Mouse (Mus musculus) MEL (cell line): Measurements from ENCODE around the gene Rdh5. TPM values are rescaled to one million over a fixed set of nuclear protein-coding genes. Genes with fewer than 3 reads are reported as not detected.

Source experiments
- DNase-seq: peaks from one replicate; pipeline ENCODE4 v3.0.0; 2011; ENCODE audit warnings: low read depth, low spot score
- H3K27ac ChIP-seq: 2 replicates; pipeline ENCODE4 v1.5.1; 2012; ENCODE audit warnings: low read depth, mild to moderate bottlenecking, control low read depth, low read length, moderate library complexity; ENCODE audit not compliant: control insufficient read depth
- H3K27me3 ChIP-seq, 2 experiments: fragments of 150-350 bp in 1 of 2; sonication (generic) in 1 of 2; 2 replicates each; pipeline ENCODE4 v1.6.1; 2012; ENCODE audit warnings: low read length in 2 of 2, mild to moderate bottlenecking in 2 of 2, improper control_type of control experiment in 1 of 2, moderate library complexity in 1 of 2; ENCODE audit not compliant: insufficient read depth in 2 of 2, control insufficient read depth in 1 of 2
- H3K36me3 ChIP-seq, 2 experiments: 2 replicates each; pipeline ENCODE4 v1.6.1; 2012 to 2014; ENCODE audit warnings: low read length in 2 of 2, improper control_type of control experiment in 1 of 2, inconsistent platforms in 1 of 2, mild to moderate bottlenecking in 1 of 2; ENCODE audit not compliant: insufficient read depth in 2 of 2, control insufficient read depth in 1 of 2
- H3K4me1 ChIP-seq, 2 experiments: fragments of 150-350 bp in 1 of 2; sonication (generic) in 1 of 2; 2 replicates each; pipeline ENCODE4 v1.6.1; 2012; ENCODE audit warnings: low read length in 2 of 2, improper control_type of control experiment in 1 of 2, mild to moderate bottlenecking in 1 of 2; ENCODE audit not compliant: insufficient read depth in 2 of 2, control insufficient read depth in 1 of 2
- H3K4me3 ChIP-seq, 2 experiments: fragments of 150-350 bp in 1 of 2; sonication (generic) in 1 of 2; 2 replicates each; pipeline ENCODE4 v1.5.1; 2012; ENCODE audit warnings: low read depth in 2 of 2, low read length in 2 of 2, mild to moderate bottlenecking in 2 of 2, moderate library complexity in 2 of 2, control low read depth in 1 of 2, improper control_type of control experiment in 1 of 2; ENCODE audit not compliant: control insufficient read depth in 1 of 2, insufficient read depth in 1 of 2
- H3K79me2 ChIP-seq: 2 replicates; pipeline ENCODE4 v1.6.1; 2012; ENCODE audit warnings: mild to moderate bottlenecking, low read length, moderate library complexity; ENCODE audit not compliant: control insufficient read depth, poor library complexity, insufficient read depth
- H3K9ac ChIP-seq: 2 replicates; pipeline ENCODE4 v1.6.1; 2012; ENCODE audit warnings: low read depth, mild to moderate bottlenecking, control low read depth, low read length, moderate library complexity; ENCODE audit not compliant: control insufficient read depth, poor library complexity, severe bottlenecking
- H3K9me3 ChIP-seq: fragments of 150-350 bp; sonication (generic); replicated peaks from 2 replicates; pipeline ENCODE4 v1.6.1; 2012; ENCODE audit warnings: mild to moderate bottlenecking, low read length, improper control_type of control experiment, moderate library complexity; ENCODE audit not compliant: insufficient read depth
- BHLHE40 ChIP-seq: IDR thresholded peaks from 2 replicates; pipeline ENCODE4 v1.6.1; 2012; ENCODE audit warnings: low read depth, mild to moderate bottlenecking, inconsistent platforms, low read length, improper control_type of control experiment, borderline replicate concordance
- CHD1 ChIP-seq: IDR thresholded peaks from 2 replicates; pipeline ENCODE4 v1.6.1; 2012; ENCODE audit warnings: low read depth, mild to moderate bottlenecking, inconsistent platforms, low read length, improper control_type of control experiment
- E2F4 ChIP-seq: IDR thresholded peaks from 2 replicates; pipeline ENCODE4 v1.6.1; 2011; ENCODE audit warnings: low read depth, low read length, improper control_type of control experiment, borderline replicate concordance
- ELF1 ChIP-seq: IDR thresholded peaks from 2 replicates; pipeline ENCODE4 v1.6.1; 2014; ENCODE audit warnings: low read depth, mild to moderate bottlenecking, inconsistent platforms, low read length, improper control_type of control experiment, moderate library complexity
- EP300 ChIP-seq, 2 experiments: IDR thresholded peaks; 2 replicates each; pipeline ENCODE4 v1.6.1; 2011; ENCODE audit warnings: improper control_type of control experiment in 2 of 2, low read length in 2 of 2, low read depth in 1 of 2, mild to moderate bottlenecking in 1 of 2
- HCFC1 ChIP-seq: IDR thresholded peaks from 2 replicates; pipeline ENCODE4 v1.6.1; 2012; ENCODE audit warnings: low read depth, mild to moderate bottlenecking, inconsistent platforms, low read length, improper control_type of control experiment, moderate library complexity
- JUND ChIP-seq: IDR thresholded peaks from 2 replicates; pipeline ENCODE4 v1.6.1; 2011; ENCODE audit warnings: low read depth, mild to moderate bottlenecking, improper control_type of control experiment, low read length
- KAT2A ChIP-seq: conservative IDR thresholded peaks from 2 replicates; pipeline ENCODE4 v1.6.1; 2012; ENCODE audit warnings: low read depth, low read length, improper control_type of control experiment, inconsistent platforms
- MAFK ChIP-seq: IDR thresholded peaks from 2 replicates; pipeline ENCODE4 v1.6.1; 2011; ENCODE audit warnings: low read depth, mild to moderate bottlenecking, low read length, improper control_type of control experiment, borderline replicate concordance
- MXI1 ChIP-seq: IDR thresholded peaks from 2 replicates; pipeline ENCODE4 v1.6.1; 2011; ENCODE audit warnings: mild to moderate bottlenecking, low read depth, low read length, improper control_type of control experiment
- NELFE ChIP-seq: IDR thresholded peaks from 2 replicates; pipeline ENCODE4 v1.6.1; 2011; ENCODE audit warnings: low read depth, low read length, improper control_type of control experiment
- NRF1 ChIP-seq: IDR thresholded peaks from 2 replicates; pipeline ENCODE4 v1.6.1; 2014; ENCODE audit warnings: low read depth, mild to moderate bottlenecking, inconsistent platforms, low read length, improper control_type of control experiment, moderate library complexity; ENCODE audit not compliant: poor library complexity, insufficient read depth, severe bottlenecking
- POLR2A ChIP-seq, 2 experiments: IDR thresholded peaks; 2 replicates each; pipeline ENCODE4 v1.6.1; 2011 to 2012; ENCODE audit warnings: low read length in 2 of 2, mild to moderate bottlenecking in 2 of 2, control low read depth in 1 of 2, improper control_type of control experiment in 1 of 2, low read depth in 1 of 2, moderate library complexity in 1 of 2; ENCODE audit not compliant: control insufficient read depth in 1 of 2, insufficient read depth in 1 of 2, poor library complexity in 1 of 2
- POLR2AphosphoS2 ChIP-seq: IDR thresholded peaks from 2 replicates; pipeline ENCODE4 v1.6.1; 2011; ENCODE audit warnings: low read length, improper control_type of control experiment
- SIN3A ChIP-seq: IDR thresholded peaks from 2 replicates; pipeline ENCODE4 v1.6.1; 2012; ENCODE audit warnings: low read length, improper control_type of control experiment, inconsistent platforms
- SMC3 ChIP-seq: IDR thresholded peaks from 2 replicates; pipeline ENCODE4 v1.6.1; 2011; ENCODE audit warnings: low read depth, low read length, improper control_type of control experiment
- TAL1 ChIP-seq: IDR thresholded peaks from 2 replicates; pipeline ENCODE4 v1.6.1; 2012; ENCODE audit warnings: mild to moderate bottlenecking, inconsistent platforms, low read length, moderate library complexity, mixed read lengths
- TBP ChIP-seq: IDR thresholded peaks from 2 replicates; pipeline ENCODE4 v1.8.0; 2011; ENCODE audit warnings: low read depth, low read length, improper control_type of control experiment
- TCF12 ChIP-seq: IDR thresholded peaks from 2 replicates; pipeline ENCODE4 v1.6.1; 2014; ENCODE audit warnings: low read depth, mild to moderate bottlenecking, inconsistent platforms, low read length, improper control_type of control experiment, moderate library complexity
- UBTF ChIP-seq: IDR thresholded peaks from 2 replicates; pipeline ENCODE4 v1.6.1; 2012; ENCODE audit warnings: low read depth, mild to moderate bottlenecking, inconsistent platforms, low read length, improper control_type of control experiment, moderate library complexity, borderline replicate concordance; ENCODE audit not compliant: insufficient read depth
- USF1 ChIP-seq: IDR thresholded peaks from 2 replicates; pipeline ENCODE4 v1.6.1; 2014; ENCODE audit warnings: low read depth, mild to moderate bottlenecking, inconsistent platforms, low read length, improper control_type of control experiment, moderate library complexity
- USF2 ChIP-seq, 2 experiments: IDR thresholded peaks; 2 replicates each; pipeline ENCODE4 v1.6.1; 2011 to 2012; ENCODE audit warnings: improper control_type of control experiment in 2 of 2, low read length in 2 of 2, borderline replicate concordance in 1 of 2, inconsistent platforms in 1 of 2, low read depth in 1 of 2, mild to moderate bottlenecking in 1 of 2; ENCODE audit not compliant: insufficient read depth in 1 of 2
- ZC3H11A ChIP-seq: IDR thresholded peaks from 2 replicates; pipeline ENCODE4 v1.6.1; 2012; ENCODE audit warnings: low read depth, mild to moderate bottlenecking, inconsistent platforms, low read length, improper control_type of control experiment
- ZKSCAN1 ChIP-seq: IDR thresholded peaks from 2 replicates; pipeline ENCODE4 v1.6.1; 2012; ENCODE audit warnings: low read depth, mild to moderate bottlenecking, inconsistent platforms, low read length, improper control_type of control experiment, moderate library complexity
- polyA plus RNA-seq, 2 experiments: library from polyadenylated mRNA; stranded (reverse) in 1 of 2; unstranded in 1 of 2; fragments of >175 nt in 1 of 2; fragments of >200 nt in 1 of 2; gene quantifications; 2 replicates each; pipeline versions ENCODE4 v1.2.1 to v1.2.4; 2012; ENCODE audit warnings: low replicate concordance in 2 of 2, low read depth in 1 of 2; ENCODE audit not compliant: insufficient read length in 2 of 2, insufficient read depth in 1 of 2, missing spikeins in 1 of 2
- total RNA-seq: library from RNA; depleted of rRNA; stranded (reverse); fragments of 300-350 nt; gene quantifications from 2 replicates; pipeline ENCODE4 v1.2.3, GENCODE M21; 2012

Rdh5 gene
- total and polyA plus RNA-seq, 3 experiments, result 1.2 to 4.2 TPM; not detected in 1

- no peaks in the 10 kb centered on the region for H3K36me3 ChIP-seq
- DNase-seq, result no peak
- TF ChIP-seq JUND, result no peak
- TF ChIP-seq POLR2A (IDR thresholded peaks at IDR 0.05; ENCODE audit: control insufficient read depth in 1 of 2, insufficient read depth in 1 of 2, low read depth in 1 of 2, low read length in 2 of 2, poor library complexity in 1 of 2), result no peak
- TF ChIP-seq TCF12, result no peak
- TF ChIP-seq ZKSCAN1, result no peak
- no peak for TF ChIP-seq EP300 (IDR thresholded peaks at IDR 0.05; ENCODE audit: low read depth in 1 of 2, low read length in 2 of 2)
- no peak for TF ChIP-seq NRF1
- no peak for TF ChIP-seq KAT2A
- TF ChIP-seq ZC3H11A, result no peak
- no peak for TF ChIP-seq SIN3A
- no peak for TF ChIP-seq E2F4
- no peak for TF ChIP-seq ELF1
- no peak for TF ChIP-seq USF2 (IDR thresholded peaks at IDR 0.05; ENCODE audit: borderline replicate concordance in 1 of 2, insufficient read depth in 1 of 2, low read depth in 1 of 2, low read length in 2 of 2)
- TF ChIP-seq TAL1, result no peak
- no peak for TF ChIP-seq BHLHE40
- TF ChIP-seq HCFC1, result no peak
- no peak for TF ChIP-seq POLR2AphosphoS2
- no peak within 1 kb of the TSS for H3K27ac ChIP-seq
- H3K9me3 ChIP-seq, result no peaks in the 10 kb centered on the region
- no peak within 1 kb of the TSS for H3K4me3 ChIP-seq
- peaks cover 2 to 9% of the 10 kb centered on the region in 2 experiments; a peak in 3 of 4 replicates for H3K27me3 ChIP-seq
- H3K79me2 ChIP-seq, result no peaks in the 10 kb centered on the region
- no peaks in the 10 kb centered on the region for H3K4me1 ChIP-seq
- no peak within 1 kb of the TSS for H3K9ac ChIP-seq
These were observed 10.9 kb upstream of the Rdh5 start, which contains the start of gene Itga7 for GRCm38 (mm10) chr10:128933574-128933973. Itga7 (plus strand) TSS chr10:128933818.

- TF ChIP-seq CHD1 (no peak), EP300 (IDR thresholded peaks at IDR 0.05; ENCODE audit: low read depth in 1 of 2, low read length in 2 of 2) (no peak), MXI1 (no peak), MAFK (no peak), E2F4 (no peak), UBTF (no peak), SMC3 (no peak), USF1 (no peak), TAL1 (no peak), ZKSCAN1 (no peak), NRF1 (no peak), POLR2AphosphoS2 (no peak), TBP (no peak), NELFE (no peak), HCFC1 (no peak), BHLHE40 (no peak), SIN3A (no peak)
- no peak overlapping the region for H3K9ac ChIP-seq
- no peaks in the 10 kb centered on the region for H3K36me3 ChIP-seq
- no peaks in the 10 kb centered on the region for H3K9me3 ChIP-seq
- peaks cover 4 to 10% of the 10 kb centered on the region in 2 experiments for H3K27me3 ChIP-seq
- no peak for DNase-seq
- H3K4me1 ChIP-seq, result no peaks in the 10 kb centered on the region
- H3K27ac ChIP-seq, result no peak overlapping the region
- no peaks in the 10 kb centered on the region for H3K79me2 ChIP-seq
- no peak overlapping the region for H3K4me3 ChIP-seq
These were observed 8.8 kb upstream of the Rdh5 start for GRCm38 (mm10) chr10:128931441-128931840.
